Mouse (Mus musculus) liver, adult (tissue): ENCODE results near the gene Mecom.
A peak's percentile ranks its signal among the peaks of the same experiment; 100 is the strongest.

Experiments
- GATA4 ChIP-seq: IDR thresholded peaks from 2 replicates; pipeline ENCODE4 v1.6.1; 2014; ENCODE audit warnings: mild to moderate bottlenecking, low read length; ENCODE audit not compliant: insufficient replicate concordance

Mecom gene

GRCm38 (mm10) chr3:30113249-30113770 is 434.5 kb downstream of the Mecom start:
- TF ChIP-seq GATA4: no peak

GRCm38 (mm10) chr3:30107945-30108670 is 439.7 kb downstream of the Mecom start:
- TF ChIP-seq GATA4: no peak

GRCm38 (mm10) chr3:30106481-30106880 is 441.3 kb downstream of the Mecom start:
- TF ChIP-seq GATA4: no peak

GRCm38 (mm10) chr3:30105859-30106258 is 441.9 kb downstream of the Mecom start:
- peak; percentile 1; the same call in 1 of the 2 replicates for TF ChIP-seq GATA4

- TF ChIP-seq GATA4: peak; percentile 72; the same call in 1 of the 2 replicates
Observed at GRCm38 (mm10) chr3:30105194-30105823, 442.5 kb downstream of the Mecom start.

GRCm38 (mm10) chr3:30104515-30105098 is 443.2 kb downstream of the Mecom start:
- no peak for TF ChIP-seq GATA4

GRCm38 (mm10) chr3:30101146-30101545 is 446.7 kb downstream of the Mecom start:
- no peak for TF ChIP-seq GATA4

GRCm38 (mm10) chr3:30097713-30098112 is 450.1 kb downstream of the Mecom start:
- no peak for TF ChIP-seq GATA4

- TF ChIP-seq GATA4: no peak
Observed at GRCm38 (mm10) chr3:30097129-30097528, 450.7 kb downstream of the Mecom start.

- TF ChIP-seq GATA4: no peak
Observed at GRCm38 (mm10) chr3:30093005-30093404, 454.8 kb downstream of the Mecom start.

GRCm38 (mm10) chr3:30092481-30092880 is 455.3 kb downstream of the Mecom start:
- no peak for TF ChIP-seq GATA4

GRCm38 (mm10) chr3:30091860-30092259 is 455.9 kb downstream of the Mecom start:
- TF ChIP-seq GATA4: no peak

- TF ChIP-seq GATA4: no peak
Observed at GRCm38 (mm10) chr3:30091401-30091800, 456.4 kb downstream of the Mecom start.

GRCm38 (mm10) chr3:30086139-30086538 is 461.7 kb downstream of the Mecom start:
- TF ChIP-seq GATA4: no peak

- TF ChIP-seq GATA4: no peak
Observed at GRCm38 (mm10) chr3:30083842-30084241, 464.0 kb downstream of the Mecom start.

- TF ChIP-seq GATA4: no peak
Observed at GRCm38 (mm10) chr3:30083268-30083667, 464.5 kb downstream of the Mecom start.
